Mouse (Mus musculus): ENCODE results near the gene Slc35b2.

The Slc35b2 gene

DNA sequence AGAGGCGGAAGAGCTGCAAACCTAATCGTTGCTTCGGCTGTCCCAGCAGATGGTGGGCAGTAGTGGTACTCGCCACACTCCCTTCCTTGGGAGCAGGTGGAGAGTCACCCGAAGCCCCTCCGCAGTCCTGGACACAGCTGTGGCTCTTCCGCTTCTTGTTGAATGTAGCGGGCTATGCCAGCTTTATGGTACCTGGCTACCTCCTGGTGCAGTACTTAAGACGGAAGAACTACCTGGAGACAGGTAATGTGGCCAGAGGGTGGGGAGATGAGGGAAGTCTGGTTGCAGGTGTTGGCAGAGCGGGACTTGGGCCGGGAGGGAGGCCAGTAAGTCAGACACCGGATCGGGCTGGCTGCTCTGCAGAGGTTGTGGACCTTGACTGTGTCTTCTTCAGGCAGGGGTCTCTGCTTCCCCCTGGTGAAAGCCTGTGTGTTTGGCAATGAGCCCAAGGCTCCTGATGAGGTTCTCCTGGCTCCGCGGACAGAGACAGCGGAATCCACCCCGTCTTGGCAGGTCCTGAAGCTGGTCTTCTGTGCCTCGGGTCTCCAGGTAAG, 934 bp downstream of the Slc35b2 start:
- no peak for DNase-seq (ENCODE audit: low read depth, low spot score)

DNA sequence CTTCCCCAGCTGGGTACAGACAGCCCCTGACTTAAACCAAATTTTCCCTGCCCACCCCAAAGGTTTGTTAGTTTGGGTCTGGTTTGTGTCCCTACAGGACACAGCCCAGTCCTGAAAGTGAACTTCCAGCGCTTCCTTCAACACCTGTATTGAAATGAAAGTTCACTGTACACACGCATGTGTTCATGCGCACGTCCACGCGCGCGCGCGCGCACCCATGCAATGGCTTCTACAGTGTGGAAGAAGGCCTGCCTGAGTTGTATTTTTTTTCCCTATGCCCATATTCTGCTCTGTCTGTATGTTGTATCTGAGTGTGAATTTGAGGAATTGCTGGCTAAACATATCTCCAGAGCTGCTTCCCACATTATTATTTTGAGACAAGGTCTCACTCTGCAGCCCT, 1.4 kb downstream of the Slc35b2 start:
- DNase-seq (ENCODE audit: low read depth, low spot score) = no peak

DNA sequence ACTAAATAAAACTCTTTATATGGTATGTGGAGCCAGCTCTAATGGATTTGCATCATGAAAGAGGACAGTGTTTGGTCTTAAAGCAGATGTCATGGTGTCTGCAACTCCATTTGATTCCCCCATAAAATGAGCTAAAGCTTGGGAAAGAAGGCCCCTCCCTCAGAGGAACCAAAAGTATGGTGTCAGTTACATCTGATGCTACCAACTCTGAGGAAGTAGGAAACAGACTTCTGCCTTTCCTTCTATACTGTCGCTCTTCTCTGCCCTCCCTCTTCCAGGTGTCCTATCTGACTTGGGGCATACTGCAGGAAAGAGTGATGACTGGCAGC, 2.3 kb downstream of the Slc35b2 start:
- no peak for DNase-seq (ENCODE audit: low read depth, low spot score)

DNA sequence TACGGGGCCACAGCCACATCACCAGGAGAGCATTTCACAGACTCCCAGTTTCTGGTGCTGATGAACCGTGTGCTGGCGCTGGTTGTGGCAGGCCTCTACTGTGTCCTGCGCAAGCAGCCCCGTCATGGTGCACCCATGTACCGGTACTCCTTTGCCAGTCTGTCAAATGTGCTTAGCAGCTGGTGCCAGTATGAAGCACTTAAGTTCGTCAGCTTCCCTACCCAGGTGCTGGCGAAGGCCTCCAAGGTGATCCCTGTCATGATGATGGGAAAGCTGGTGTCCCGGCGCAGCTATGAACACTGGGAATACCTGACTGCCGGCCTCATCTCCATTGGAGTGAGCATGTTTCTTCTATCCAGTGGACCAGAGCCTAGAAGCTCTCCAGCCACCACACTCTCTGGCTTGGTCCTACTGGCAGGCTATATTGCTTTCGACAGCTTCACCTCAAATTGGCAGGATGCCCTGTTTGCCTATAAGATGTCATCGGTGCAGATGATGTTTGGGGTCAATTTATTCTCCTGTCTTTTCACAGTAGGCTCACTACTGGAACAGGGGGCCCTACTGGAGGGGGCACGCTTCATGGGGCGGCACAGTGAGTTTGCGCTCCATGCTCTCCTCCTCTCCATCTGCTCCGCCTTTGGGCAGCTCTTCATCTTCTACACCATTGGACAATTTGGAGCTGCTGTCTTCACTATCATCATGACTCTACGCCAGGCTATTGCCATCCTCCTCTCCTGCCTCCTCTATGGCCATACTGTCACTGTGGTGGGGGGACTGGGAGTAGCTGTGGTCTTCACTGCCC, 2.9 kb downstream of the Slc35b2 start:
- no peak for DNase-seq (ENCODE audit: low read depth, low spot score)

DNA sequence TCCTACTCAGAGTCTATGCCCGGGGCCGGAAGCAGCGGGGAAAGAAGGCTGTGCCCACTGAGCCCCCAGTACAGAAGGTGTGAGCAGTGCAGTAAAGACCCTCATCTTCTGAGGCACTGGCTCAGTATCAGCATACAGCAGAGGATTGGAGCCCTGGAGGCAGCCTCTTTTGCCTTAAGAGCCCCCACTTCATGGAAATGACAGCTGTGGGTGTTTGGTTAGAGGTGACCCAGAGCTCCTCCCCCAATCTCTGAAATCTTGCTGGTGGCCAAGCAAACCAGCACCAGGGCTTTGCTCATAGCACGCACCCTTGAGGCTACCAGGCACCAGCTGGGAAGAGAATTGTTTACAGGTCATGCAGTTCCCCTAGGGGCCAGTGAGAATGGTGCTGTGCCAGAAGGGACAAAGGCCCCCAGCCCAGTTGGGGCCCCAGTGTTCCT, 3.5 kb downstream of the Slc35b2 start:
- DNase-seq (ENCODE audit: low read depth, low spot score) = no peak

DNA sequence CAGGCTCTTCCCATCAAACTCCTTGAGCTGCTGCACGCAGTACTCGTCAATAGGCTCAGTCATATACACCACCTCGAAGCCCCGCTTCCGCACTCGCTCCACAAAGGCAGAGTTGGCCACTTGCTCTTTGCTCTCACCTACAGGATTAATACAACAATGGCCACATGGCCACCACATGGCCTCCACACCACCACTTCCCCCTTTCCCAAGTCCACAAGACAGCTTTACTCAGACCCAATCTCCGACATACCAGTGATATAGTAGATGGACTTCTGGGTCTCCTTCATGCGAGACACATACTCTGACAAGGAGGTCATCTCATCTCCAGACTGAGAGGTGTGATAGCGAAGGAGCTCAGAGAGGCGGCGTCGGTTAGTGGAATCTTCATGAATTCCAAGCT, 5.3 kb downstream of the Slc35b2 start:
- DNase-seq (ENCODE audit: low read depth, low spot score) = no peak

DNA sequence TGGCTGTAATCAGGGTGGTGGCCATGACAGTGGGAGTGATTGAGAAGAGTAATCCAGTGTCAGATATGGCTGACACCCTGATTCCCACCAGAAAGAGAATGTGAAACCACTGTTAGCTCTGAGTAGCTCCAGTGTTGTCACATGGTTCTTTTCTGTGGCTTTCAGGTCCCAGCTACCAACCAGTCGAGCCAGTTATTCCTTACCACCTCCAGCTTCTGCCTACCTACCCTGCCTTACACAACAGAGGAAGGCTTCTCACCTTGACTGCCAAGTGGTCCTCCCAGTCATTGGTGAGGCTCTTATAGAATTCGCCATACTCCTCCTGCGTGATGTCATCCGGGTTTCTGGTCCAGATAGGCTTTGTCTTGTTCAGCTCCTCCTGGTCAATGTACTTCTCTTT, 6.3 kb downstream of the Slc35b2 start:
- no peak for DNase-seq (ENCODE audit: low read depth, low spot score)

DNA sequence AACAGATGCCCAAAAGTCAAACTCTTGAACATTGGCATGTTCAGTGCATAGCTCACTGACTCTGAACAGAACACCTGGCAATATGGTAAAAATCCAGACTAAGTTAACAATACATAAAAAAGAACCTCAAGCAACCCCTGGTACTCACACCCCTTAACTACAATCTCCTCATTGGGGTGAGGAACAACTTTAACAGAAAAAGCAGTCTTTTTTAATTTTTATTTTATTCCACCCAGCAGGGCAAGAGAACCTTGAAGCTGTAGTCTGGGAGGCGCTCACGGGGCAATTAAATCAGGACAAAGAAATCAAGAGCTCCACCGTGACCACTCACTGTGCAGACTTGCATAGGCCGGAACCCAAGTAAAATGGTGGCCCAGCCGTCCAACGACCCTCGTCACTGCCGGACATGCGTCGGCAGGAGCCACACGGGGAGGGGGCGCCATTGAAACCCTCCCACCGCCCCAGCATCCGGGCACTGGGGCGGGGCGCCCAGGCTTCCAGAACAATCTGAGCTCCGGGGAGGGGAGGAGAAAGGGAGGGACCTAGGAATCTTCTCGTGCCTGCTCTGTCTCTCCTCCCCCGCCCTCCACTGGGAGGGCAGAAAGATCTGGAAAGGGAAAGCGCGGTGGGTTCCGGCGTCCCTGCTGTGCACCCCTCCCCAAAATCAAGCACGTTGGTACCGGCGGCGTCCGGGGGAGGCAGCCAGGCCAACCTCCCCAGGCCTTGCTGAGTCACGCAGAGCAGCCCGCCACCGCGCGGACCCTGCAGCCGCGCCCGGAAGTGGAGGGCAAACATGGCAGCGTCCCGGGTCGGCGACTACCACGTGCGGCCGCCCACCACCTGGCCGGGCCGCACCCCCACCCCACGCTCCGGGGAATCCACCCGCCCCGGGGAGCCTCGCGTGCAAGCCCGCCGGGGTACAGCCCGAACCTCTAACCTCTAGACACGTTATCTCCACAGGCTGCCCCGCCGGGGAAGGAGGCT, 8.7 kb downstream of the Slc35b2 start:
- DNase-seq (ENCODE audit: low read depth, low spot score) = no peak

DNA sequence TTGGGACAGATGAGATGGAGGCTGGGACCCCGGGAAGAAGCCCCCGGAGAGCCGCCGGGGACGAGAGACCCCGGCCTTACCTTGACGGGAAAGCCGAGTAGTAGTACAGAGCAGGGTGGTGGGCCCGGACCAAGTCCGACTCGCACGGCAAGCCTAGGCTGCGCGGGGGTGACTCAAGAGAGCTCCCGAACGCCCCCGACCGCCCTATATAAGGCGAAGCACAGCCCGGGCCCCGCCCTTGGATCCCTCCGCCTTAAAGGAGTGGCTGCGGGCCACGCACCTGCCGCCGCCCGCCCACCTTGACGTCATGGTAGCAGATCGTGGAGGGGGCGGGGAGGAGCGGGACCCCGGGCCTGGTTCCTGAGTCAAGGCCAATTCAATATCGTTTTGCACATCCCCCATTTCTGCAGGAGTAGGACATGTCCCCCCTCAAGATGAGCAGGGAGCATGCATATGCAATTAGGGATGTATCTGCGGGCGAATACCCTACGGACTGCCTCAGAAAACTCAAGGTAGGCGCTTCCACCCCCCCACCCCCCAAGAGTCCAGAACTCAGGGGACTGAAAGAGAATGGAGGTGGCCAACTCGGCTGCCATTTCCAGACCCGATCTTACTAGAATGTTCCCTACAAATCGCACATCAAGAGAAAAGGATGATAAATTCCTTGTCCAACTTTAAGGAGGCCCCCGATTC, 9.6 kb downstream of the Slc35b2 start, which contains the start of gene Hsp90ab1:
TSS of gene Hsp90ab1 (minus strand) at position 185 of the 693 bp plus-strand sequence.
- peak; percentile 89 for DNase-seq (ENCODE audit: low read depth, low spot score)

DNA sequence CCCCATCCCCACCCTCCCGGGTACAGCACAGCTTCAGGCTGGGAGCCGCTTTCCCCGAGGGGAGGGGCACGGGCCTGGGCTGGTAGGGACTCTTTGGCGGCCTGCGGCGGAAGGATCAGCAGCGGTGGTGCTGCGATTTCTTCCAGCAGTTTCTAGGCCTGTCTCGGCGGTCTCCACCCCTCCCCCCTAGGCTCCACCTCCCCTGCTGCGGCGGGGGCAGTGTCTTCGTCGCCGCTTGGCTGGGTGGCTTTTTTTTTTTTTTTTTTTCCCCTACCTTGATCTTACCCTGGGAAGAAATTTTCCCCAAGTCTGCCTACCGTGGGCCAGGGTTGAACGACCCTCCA, 10.1 kb downstream of the Slc35b2 start:
- peak; percentile 83 for DNase-seq (ENCODE audit: low read depth, low spot score)

DNA sequence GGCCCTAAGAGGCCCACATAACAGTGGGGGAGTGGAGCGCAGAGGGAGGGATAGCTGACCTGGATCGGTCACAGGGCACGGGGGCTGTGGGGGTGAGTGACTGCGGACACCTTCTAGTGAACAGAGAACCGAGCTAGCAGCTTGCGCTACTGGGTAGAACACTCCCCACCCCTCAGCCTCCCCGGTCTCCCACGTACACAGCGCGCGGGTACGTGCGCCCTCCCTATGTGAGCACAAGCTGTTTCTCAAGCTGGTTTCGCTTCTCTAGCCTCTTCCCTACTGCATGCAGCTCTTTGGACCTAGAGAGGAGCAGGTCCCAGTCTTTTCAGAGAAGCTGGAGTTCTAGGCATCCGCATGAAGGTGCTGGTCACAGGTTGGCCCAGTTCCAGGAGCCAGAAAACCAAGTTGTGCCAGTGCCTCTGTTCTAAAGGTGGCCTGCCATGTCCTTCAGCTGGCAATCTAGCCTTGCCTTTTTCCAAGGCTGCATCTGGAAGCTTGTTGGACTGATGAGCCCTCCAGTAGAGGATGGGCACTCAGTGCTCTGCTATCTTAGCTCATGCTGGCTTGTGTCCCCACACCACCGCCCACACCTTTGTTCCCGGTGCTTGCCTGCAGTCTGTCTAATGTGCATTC, 10.6 kb downstream of the Slc35b2 start:
- DNase-seq (ENCODE audit: low read depth, low spot score) = no peak

DNA sequence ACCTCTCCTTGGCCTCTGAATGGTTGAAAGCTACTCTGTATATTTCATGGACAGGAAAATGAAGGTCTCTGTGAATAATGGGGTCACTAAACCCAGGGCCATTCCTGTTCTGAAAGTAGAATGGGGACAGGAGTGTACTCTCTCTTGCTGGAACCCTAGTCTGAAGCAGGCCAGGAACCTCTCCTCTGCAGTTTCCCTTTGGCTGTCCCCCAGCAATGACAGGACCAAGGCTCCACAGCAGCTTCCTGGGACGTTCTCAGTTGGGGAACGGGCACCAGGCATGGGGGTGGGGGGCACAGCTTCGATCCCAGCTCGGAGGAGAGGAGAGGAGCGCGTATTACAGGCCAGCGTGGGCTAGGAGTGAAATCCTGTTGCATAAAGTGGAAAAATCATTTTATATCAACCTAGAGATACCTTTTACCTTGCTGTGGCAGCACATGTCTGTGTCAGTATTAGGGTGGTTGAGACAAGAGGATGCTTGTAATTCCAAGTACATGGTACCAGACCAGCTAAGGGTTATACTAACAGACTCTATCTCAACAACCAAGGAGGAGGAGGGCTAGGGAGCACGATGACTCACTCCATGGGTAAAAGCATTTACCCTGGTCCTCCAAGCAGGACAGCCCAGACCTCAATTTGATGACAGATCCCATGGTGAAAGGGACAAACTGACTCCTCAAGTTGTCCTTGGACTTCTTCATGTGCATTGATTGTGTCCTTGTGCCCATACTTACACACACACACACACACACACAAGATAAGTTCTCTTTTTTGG, 11.6 kb downstream of the Slc35b2 start:
- DNase-seq (ENCODE audit: low read depth, low spot score) = no peak

DNA sequence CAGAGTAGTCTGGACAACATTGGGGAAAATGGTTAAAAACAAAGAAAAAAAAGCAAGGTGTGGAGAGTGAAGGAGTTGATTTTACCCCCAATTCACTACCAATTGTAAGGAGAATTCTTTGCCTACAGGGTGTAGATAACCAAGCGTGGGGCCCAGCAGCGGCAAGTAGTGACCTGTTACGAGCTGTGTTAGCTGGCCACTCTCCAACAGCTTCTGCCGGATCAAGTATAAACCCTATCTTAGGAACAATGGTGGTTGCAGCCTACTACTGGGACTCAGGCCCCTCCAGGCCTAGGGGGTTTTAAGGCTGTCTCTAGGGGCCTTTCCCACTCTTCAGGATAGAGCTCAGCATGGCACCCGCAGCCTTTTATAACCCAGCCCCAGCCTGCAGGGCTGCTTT, 14.6 kb downstream of the Slc35b2 start:
- no peak for DNase-seq (ENCODE audit: low read depth, low spot score)

DNA sequence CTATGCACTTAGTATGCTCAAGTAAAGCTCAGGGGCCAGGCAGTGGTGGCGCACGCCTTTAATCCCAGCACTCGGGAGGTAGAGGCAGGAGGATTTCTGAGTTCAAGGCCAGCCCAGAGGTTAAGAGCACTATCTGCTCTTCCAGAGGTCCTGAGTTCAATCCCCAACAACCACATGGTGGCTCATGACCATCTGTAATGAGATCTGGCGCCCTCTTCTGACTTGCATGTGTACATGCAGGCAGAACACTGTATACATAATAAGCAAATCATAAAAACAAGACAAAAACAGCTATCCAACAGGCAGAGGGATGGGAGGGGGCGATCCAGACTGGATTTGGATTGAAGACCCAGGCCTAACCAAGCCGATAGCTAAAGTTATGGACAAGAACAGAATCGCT, 15.2 kb downstream of the Slc35b2 start:
- DNase-seq (ENCODE audit: low read depth, low spot score) = no peak

DNA sequence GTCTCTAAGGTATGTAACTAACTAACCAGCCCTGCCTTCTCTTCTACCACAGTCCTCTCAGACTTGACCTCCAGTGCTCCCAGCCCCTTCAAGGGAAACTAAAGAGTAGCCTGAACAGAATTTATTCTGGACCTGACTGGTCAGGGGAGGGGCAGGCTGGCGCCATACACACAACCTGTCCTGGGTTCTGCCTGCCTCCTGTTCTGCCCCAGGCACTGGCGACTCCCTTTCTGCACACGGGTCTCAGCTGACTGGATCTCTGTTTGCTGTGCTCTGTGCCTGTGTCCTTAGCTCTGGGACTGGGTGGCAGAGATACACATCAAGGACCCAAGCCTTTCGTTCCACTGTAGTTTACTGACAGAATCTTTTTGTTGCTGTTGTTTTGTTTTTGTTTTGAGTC, 15.9 kb downstream of the Slc35b2 start:
- no peak for DNase-seq (ENCODE audit: low read depth, low spot score)

DNA sequence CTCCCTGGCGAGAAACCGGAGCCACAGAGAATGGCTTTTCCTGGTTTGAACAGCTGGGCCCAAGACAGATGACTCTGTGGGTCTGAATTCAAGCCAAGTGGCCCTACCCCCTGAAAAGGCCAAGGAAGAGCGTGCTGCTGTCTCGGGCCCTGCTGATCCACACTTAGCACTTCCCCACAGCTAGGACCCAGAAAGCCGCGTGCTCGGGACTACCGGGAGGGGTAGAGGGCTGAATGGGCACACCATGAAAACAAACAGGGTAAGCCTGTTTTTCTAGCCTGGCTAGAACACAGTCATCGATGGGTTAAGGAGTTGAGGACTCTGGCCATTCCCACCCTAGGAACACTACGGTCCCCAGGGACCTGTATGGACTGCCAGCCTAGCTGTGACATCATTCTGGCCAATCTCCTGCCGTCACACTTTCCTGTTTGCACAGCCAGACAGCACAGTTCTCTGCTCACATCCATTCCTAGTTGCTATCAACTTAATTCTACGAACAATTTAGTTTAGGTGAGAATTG, 17.3 kb downstream of the Slc35b2 start:
- no peak for DNase-seq (ENCODE audit: low read depth, low spot score)

DNA sequence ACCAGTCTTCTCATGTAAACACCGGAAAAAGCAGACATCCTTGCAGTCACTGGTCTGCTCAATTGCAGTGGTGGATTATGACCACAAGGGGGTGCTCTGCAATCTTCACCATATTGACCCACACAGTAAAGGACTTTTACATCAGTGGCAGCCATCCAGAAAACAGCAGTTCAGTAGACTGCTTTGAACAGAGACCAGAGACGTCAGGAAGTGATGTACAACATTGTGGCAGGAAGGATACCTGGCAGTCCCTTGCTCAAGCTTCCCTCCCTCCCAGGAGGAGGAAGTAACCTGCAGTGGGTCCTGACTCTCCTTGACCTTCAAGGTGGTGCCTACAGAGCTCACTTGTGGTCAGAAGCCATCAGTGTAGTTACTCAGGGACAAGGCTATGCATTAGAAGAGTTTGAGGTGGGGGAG, 17.9 kb downstream of the Slc35b2 start:
- no peak for DNase-seq (ENCODE audit: low read depth, low spot score)

DNA sequence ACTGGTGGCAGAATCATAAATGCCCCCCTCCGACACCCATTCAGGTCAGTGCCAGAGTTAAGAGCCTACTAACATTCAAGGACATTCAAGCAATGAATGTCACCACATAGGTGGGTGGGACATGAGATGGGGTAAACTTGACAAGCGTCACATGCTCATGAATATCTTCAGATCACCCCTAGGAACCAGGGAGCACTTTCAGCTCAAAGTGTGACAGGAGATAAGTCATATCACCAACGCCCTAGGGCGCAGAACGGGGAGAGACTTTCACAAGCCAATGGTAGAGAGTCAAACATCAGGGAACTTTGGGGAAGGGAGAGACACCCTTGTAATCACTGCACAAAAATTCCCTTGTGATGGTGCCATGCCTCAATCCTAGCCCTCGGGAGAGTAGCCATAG, 18.5 kb downstream of the Slc35b2 start:
- DNase-seq (ENCODE audit: low read depth, low spot score) = no peak

DNA sequence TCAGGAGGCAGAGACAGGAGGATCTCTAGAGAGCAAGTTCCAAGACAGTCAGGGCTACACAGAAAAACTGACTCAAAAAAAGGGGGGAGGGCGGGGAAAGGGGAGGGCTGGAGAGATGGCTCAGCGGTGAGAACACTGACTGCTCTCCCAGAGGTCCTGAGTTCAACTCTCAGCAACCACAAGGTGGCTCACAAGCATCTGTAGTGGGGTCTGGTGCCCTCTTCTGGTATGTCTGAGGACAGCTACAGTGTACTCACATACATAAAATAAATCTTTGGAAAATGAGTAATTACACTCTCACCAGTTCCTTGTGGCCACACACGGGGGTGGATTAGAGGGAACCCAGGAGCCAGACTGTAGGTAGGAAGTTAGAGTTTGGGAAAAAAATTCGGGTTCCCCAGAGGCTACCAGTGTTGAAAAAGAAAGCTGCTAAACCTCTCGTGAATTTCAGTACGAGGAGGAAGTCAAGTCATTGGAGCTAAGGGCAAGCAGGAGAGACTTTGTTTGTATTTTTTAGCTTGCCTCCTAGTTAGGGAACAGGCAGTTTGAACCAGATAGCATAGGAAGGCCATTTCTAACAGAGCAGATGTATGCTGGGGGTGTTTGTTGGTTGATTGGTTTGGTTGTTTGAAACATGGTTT, 19.2 kb downstream of the Slc35b2 start:
- DNase-seq (ENCODE audit: low read depth, low spot score) = no peak

Data from WW6 (cell line).